Mouse (Mus musculus) frontal cortex, adult (tissue): ENCODE measurements around the gene Tcaf3.

ENCODE experiments used
- ATAC-seq: cut with Nextera tagmentation; 2 replicates; pipeline ENCODE4 v1.9.2; 2017; ENCODE audit warnings: mild to moderate bottlenecking, moderate library complexity, mixed read lengths; ENCODE audit not compliant: low TSS enrichment

Tcaf3 gene

DNA sequence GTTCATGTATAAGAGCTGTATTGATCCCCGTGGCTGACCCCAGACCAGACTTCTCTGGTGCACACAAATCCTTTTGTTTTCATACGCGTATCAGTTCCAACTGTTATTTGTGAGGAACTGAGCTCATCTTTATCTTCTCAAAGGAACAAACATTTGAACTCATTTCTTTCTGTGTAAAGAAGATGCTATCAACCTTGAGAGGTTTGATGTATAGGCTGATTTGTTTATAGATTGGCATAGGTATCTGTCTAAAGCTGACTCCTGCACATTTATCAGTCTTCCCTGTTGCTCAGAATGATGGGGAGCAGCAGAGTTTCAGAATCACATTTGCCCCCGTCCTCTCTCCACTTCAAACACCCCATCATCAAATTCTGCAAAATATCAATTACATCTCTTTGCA, at the start of gene Tcaf3:
TSS of gene Tcaf3 (minus strand) at position 101 of the 400 bp plus-strand sequence.
- no peak for ATAC-seq

DNA sequence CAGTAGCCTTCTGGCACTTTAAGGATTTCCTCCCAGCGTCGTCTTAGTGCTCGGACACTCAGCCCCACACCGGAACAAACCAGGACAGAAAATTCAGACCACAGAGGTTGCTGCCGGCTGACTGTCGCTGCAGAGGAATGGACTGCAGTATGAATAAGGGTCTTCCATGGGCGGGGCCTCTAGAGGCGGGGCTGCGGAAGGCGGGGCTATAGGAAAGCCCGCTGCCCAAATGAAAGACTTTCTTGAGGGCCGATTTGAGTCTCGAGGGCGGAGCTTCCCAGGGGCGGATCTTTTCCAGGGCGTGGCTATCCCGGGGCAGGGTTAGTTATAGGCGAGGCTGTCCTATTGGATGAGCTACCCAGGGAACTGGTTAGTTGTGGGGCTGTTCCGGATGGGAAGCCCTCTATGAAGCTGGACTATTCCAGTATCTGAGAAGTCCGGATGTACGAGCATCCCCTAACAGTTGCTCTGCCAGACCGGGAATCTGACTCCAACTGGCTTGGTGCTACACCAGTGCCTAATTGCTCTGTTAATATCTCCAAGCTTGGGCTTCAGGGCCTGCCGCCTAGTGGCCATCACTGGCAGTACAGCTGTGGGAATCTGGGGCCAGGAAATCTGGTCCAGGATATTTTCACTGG, 47.5 kb upstream of the Tcaf3 start, which contains the start of gene Tcaf2:
TSS of gene Tcaf2 (minus strand) at position 343 of the 638 bp plus-strand sequence.
- ATAC-seq: peak; percentile 91

DNA sequence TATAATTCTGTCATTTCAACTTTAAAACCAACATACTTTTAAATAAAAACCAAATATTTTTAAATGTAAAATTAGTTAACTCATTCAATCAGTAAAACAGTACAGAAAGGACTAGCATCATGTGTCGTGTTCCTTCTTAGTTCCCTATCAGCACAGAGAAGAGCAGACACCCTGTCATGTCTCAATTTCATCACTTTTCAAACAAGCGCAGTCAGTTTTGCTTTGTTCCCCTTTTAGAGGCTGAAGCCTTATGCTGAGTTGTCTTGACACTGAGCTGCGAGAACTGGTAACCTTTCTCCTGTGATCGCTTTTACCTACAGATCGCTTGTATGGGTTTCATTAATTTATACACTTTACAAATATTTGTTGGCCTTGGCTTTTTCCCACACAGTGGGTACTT, 36.9 kb upstream of the Tcaf3 start:
- ATAC-seq: no peak

DNA sequence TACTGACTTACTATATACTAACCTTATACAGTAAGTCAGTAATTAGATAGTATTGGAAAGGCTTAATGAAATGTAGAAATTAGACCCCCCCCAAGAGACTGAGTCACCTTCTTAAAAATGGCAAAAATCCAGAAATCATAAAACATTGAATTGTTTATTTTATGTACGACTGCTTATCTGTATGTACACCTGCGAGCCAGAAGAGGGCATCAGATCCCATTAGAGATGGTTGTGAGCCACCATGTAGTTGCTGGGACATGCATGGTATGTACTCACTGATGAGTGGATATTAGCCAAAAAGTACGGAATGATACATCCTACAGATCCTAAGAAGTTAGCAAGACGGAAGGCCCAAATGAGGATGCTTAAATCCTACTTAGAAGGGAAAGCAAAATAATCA, 33.9 kb upstream of the Tcaf3 start:
- no peak for ATAC-seq

DNA sequence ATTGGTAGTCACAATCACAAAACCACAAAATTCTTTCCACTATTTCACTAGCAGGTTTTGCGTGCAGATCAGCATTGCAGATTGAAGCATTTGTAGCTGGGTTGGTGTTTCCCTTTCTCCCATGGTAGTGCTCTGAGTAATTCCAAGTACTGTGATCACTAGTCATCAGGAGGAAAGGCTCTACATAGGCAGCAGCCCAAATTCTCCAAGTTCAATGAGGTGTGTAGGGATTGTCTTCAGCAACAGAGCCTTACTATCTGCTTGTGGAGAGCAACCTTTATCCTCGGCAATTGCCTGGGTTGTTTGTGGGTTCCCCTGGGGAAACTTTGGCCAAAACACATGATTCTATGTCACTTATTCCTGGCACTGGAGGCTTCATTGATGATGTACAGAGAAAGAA, 19.4 kb upstream of the Tcaf3 start:
- no peak for ATAC-seq

DNA sequence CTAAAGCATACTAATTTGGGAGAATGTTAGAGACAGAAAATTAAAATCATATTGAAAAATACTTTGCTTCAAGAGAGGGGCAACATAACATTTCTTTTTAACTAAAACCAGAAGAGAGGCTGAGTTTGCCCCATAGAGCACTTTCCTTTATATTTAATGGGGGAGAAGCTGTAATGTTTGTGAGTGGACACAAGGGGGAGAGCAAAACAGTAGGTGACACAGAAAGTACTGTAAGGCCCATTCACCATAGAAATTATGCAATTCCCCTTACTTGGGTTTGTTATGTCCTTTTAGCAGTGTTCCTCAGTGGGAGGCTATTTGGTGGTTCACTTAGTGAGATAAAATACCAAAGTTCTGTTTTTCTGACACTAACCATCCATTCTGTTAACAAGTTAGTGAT, 14.7 kb upstream of the Tcaf3 start:
- peak; percentile 94 for ATAC-seq

DNA sequence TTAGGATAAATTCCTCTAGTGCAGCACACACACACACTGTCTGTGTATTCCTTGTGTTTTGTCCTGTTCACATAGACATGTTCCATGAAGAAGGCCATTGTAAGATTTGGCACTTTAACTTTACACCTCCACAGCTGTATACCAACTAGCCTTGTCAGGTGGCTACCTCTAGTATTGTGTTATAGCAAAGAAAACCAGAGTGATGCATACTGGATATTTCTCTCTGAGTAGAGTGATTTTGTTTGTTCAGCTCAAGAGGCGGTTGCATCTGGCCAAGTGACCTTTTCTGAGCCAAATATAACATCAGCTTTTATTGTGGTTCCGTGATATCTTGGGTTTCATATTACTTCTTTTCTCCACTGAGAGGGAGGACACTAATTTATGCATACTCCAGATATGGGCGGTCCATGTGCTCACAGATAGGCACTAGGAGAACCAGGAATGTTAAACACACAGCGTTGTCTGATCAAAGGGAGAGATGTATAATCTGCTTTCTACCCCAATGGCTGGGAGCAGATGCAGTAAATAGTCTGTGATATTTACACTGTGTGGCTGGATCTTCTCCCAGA, 13.5 kb upstream of the Tcaf3 start:
- ATAC-seq: no peak

DNA sequence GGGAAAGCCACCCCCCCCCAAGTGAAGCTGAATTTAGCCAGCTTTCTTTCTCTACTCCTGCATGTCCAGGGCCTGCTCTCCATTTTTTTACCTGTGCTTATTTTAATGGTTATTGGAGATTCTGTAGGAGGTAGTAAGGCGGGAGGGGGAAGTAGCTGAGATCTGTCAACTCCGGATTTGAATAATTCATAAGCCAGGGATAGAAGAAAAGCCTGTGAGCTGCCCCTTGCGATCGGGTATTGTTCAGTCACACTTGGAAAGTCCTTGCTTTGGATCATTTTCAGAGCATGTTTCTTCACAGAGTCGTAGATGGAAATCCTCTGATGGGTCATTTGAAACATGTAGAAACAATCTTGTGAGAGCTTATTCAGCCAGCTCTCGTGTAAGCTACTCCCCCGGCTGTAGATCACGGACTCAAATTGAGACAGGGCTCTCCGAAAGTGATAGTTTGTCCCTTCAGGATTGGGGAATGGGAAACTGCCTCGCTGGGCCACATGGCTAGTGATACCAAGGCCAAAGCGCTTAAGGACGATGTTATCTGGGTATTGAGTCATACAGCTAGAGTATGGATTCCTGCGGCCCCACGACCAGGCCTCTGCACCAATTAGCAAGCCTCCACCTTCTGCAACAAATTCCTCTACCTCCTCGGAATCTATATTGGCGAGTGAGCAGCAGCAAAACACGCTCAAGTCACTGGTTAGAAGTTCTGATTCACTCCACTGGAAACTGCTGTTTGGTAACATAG, 4.2 kb downstream of the Tcaf3 start:
- ATAC-seq: no peak

DNA sequence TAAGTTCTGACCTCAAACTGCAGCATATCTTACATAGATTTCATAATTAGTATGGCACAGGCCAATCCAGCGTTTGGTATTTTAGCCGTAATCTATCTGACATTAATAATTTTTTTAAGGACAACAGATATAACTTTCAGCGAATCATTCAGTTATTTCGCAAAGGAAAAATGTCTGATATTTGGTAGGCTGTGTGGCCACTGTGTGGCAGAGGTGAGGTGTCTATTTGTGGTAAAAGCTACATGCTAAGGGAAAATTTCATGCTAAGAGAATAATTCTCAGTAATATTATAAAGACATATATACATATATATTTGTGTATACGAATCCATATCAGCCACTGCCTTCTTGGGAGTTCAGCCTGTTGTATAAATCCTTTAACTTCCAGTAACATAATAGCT, 10.9 kb downstream of the Tcaf3 start:
- no peak for ATAC-seq

DNA sequence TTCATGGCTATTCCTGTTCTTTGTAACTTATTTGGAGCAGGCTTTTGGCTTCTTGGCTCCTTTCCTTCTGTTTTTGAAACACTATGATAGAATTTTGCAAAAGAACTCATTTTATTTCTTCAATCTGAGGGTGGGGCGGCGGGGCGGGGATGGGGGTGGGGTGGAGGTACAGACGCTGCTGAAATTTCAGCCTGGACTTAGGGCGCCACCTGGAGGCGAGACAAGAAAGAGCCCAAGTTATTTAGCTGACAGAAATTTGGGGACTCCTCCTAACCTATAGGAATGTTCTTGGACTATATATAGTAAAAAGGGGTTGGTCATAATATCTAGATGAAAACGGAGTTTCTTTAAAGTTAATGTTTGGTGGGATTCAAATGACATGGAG, 14.0 kb downstream of the Tcaf3 start:
- ATAC-seq: peak; percentile 85

DNA sequence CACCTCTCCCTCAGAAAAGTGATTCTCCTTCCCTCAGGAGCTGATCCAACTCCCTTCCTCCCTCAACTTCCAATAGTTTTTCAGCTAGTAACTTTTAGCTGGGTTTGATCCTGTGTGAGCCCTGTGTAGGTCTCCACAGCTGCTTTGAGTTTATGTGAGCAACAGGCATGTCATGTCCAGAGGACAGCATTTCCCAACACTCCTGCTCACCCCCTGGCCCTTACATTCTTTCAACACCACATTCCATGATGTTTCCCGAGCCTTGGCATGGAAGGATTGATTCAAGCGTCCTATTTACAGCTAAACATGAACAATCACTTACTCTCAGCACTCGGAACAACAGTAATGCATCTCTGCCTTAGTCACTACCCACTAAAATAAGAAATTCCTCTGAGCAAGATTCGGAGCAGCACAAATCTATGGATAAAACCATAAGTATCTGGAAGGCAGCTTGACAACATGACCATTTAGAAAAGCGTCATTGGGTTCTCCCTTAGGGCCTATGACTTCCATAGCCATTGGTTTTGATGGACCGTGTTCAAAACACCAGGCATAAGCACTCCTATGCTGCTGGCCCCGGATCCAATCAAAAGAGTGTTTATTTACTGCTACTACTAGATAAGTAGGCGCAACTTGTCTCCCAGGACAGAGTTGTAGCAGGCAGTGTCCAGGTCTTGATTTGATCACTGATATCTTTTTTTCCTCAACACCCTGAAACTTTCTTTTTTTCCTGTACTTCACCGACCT, 14.6 kb downstream of the Tcaf3 start:
- ATAC-seq: no peak

DNA sequence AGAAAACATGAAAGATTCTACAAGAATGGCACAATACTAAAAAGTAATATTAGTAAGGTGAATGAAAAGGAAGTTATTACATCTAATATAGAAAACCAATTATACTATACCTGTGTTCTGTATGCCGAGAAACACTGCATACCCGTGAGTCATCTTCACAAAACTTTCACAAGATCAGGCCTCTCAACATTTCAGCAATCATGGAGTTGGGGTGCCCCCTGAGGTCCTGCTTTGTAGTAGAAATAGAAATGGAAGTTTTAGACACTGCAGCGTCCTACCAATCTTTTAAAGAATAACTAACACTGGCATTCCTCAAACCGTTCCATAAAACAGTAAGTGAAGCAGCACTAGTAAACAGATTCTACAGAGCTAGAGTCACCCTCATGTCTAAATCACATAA, 18.8 kb downstream of the Tcaf3 start:
- peak; percentile 59; the same call in 1 of the 2 replicates for ATAC-seq

DNA sequence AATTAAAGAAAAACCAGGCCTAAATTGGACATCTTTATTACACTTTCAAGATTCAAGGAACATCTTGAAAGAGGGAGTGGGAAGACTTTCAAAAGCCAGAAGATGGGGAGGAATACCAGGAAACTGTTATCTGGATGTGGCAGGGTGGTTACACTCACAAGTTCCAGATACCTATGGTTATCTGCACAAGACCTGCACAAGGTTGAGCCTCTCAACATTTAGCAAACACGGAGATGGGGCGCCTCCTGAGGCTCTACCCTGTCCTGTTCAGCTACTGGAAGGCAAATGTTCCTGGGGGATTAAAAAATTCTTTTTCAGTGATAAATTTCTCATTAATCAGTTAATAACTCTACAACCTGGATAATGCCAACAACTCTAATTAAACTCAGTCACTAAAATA, 20.1 kb downstream of the Tcaf3 start:
- ATAC-seq: no peak

DNA sequence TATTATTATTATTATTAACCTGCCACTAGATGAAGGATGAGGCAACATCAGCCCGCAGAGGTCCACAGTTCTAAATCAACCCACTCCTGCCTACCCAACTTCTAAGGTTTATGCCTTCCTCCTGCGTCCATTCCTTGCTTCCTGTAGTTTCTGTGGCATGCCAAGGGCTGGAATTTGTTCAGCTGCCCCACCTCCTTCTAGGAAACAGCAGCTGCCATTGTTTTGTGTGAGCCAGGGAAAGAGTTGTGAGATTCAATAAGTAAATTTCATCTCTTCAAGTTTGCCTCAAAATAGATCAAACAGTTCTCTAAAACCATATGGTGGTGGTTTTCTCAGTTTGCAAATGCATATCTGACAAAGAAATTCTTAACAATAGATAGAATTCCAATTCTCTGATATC, 29.3 kb downstream of the Tcaf3 start:
- peak; percentile 77 for ATAC-seq

DNA sequence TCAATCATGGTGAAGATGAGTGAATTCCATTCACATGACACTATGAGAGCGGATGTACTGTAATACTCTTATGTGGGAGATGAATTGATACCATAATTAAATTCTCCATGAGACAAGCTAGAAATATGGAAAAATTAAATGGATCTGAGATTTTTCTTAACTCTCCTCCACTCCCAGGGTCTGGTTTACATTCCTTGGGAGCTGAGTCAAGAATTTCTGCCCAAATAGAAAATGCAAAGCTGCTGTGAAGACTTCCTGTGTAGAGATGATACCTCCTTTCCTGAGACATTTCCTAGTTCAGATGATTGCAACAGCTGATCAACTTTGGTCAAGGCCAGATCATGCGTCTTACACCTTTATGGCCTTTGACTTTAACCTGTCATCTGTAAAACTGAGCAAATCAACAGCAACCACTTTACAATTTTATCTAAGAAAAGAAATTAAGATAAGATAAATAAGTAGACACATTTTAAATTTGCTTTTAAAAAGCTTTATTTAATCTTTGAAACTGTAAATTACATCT, 31.4 kb downstream of the Tcaf3 start:
- no peak for ATAC-seq

DNA sequence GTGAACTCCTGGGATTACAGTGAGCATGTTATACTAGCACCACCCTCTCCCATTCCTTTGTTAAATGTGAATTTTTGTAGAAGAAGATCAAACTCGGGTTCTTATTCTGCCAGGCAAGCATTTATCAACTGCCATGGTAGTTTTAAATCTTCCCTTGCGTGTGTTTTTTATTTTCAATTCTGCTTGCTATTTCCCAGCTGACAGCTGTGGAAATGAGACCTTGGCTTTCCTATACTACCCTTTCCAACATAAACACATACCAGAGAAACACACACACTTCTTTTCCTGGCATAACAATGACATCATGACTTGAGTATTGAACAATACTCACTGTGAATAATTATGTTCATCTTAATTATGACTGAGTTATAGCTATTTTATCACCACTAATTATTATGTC, 35.2 kb downstream of the Tcaf3 start:
- no peak for ATAC-seq

DNA sequence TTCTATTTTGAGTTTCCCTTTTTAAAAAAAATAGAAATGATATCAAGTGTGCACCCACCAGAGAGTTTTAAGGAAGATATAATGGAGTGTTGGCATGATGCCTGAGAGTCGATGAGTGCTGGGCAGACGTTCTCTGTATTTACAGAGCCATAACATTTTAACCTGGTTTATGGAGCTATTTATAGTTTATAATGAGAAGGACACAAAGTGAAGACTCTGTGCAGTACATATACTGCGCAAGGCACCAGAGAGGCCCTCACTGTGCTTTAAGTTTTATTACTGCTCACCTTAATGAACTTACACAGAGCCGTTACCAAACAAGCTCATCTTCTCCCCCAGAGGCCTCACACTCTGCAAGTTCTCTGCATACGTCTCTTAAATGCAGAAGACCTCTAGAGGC, 36.6 kb downstream of the Tcaf3 start:
- no peak for ATAC-seq

DNA sequence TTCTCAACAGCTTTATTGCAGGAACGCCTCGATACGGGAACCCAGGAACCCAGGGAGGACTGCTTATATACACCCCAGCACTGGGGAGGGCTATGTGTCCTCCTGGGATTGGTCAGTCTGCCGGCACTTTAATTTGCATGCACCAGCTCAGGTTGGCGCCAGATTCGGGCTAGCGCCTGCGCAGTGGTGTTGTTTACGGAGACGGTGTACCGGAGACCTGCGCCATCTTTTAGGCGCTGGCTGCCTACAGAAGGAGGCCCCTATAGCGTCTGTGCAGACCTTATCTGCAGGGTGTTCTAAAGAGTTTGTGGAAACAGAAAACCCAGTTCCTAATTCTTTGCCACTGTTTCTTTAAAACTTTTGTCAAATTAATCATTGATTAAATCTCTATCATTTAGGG, 38.9 kb downstream of the Tcaf3 start:
- ATAC-seq: no peak

DNA sequence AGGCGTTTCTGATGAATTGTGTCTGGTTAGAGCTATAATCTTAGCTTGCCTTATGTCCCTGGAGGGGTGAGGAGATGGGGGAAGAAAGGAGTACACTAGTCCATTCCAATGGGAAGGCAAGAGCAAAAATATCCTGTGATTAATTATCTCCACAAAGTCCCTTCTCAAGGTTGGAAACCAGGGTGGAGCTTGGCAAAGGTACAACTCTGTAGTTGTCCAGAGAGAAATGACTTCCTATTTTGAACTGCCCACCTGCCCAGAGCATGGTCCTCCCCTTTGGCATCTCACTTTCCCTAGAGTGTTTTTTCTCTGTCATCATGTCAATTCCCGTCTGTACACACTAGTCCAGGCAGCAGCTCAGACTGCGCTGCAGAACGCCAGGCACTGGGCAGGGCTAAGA, 50.0 kb downstream of the Tcaf3 start, which contains the start of gene Olfr455:
TSS of gene Olfr455 (minus strand) at position 127 of the 400 bp plus-strand sequence.
- ATAC-seq: no peak

DNA sequence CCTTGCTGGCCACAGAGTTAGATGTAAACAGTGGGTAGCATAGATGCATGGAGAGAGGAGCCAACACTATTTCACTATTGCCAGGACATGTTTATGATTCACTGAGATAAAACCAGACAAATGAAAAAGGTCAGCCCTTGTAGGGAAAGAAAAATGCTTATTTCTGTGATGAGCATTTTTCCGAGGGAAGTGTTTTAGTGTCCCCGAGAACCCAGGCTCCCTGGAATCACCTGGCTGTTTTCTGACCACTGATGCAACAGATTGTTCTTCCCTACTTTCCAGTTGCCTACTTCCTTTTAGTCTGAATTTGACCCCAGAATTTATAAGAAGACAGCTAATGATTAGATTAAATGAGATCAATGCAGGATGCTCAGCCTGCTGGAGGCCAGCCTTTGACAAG, 51.3 kb downstream of the Tcaf3 start:
- no peak for ATAC-seq

DNA sequence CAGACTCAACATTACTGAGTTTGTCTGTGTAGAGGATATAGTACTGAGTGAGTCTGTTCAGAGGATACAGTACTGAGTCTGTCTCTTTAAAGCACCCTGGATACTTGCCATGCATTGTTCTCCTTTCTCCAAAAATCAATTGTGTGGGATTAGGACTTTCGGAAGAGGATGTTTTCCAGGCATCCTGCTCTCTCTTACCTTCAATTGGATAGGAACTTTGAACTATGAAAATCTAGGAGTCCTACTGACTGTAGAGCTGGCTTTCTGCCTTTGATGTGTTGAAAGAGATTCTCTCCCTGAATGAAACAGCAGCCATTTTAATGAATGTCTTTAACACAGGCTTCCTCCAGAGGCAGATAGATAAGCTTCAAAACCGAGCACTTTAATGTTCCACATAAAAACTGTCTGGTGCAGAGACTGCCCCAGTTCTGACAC, 52.0 kb downstream of the Tcaf3 start:
- ATAC-seq: no peak

DNA sequence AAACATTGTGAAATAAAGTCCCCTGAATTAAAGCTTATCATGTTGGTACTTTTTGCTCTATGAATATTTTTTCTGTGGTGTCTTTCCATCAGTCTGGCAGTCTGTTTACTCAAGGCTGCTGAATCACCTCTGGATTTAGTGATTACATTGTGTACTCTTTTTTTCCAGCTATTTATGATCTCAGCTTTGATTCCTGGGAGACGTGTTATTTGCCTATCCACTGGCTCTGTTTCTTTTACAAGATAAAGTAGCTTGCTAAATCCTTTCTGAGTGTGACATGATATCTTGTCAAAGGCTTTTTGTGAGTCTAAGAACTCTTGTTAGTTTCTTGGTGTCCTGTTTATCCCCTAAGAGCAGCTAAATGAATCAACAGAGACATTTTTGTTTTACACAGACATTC, 52.6 kb downstream of the Tcaf3 start:
- ATAC-seq: no peak
